Mouse (Mus musculus) midbrain, embryonic 10.5 days (tissue): ENCODE measurements around the gene Fuca1. TPM values are rescaled to one million over a fixed set of nuclear protein-coding genes. Genes with fewer than 3 reads are reported as not detected.
"Not testable (repeated sequence)": the region's sequence is repeated elsewhere in the genome, so short reads cannot be mapped to it uniquely, and the experiment has no call there.

ENCODE experiments used
- DNase-seq: peaks from one replicate; pipeline ENCODE4 v3.0.0-alpha.2; 2017; ENCODE audit warnings: low spot score
- H3K27ac ChIP-seq: fragments of 300-500 bp; sonication (generic); replicated peaks from 2 replicates; pipeline ENCODE4 v1.5.1; 2016; ENCODE audit warnings: mild to moderate bottlenecking
- H3K27me3 ChIP-seq: fragments of 300-500 bp; sonication (generic); 2 replicates; pipeline ENCODE4 v1.6.1; 2016; ENCODE audit warnings: low read depth, mild to moderate bottlenecking; ENCODE audit not compliant: poor library complexity, severe bottlenecking
- H3K36me3 ChIP-seq: fragments of 300-500 bp; sonication (generic); 2 replicates; pipeline ENCODE4 v1.6.1; 2016; ENCODE audit warnings: mild to moderate bottlenecking, moderate library complexity
- H3K4me1 ChIP-seq: fragments of 300-500 bp; sonication (generic); 2 replicates; pipeline ENCODE4 v1.6.1; 2016
- H3K4me3 ChIP-seq: fragments of 300-500 bp; sonication (generic); 2 replicates; pipeline ENCODE4 v1.5.1; 2016; ENCODE audit warnings: mild to moderate bottlenecking, moderate library complexity
- H3K9me3 ChIP-seq: fragments of 300-500 bp; sonication (generic); replicated peaks from 2 replicates; pipeline ENCODE4 v1.6.1; 2016; ENCODE audit warnings: mild to moderate bottlenecking
- WGBS: fragments of 180-500 bp; shearing (Covaris S2); methylation state at CpG from one replicate; pipeline ENCODE4 v1.1.7; 2016; 5-methylcytosine and 5-hydroxymethylcytosine counted together
- polyA plus RNA-seq: library from polyadenylated mRNA; unstranded; fragments of >200 nt; fragmentation: Nextera tagmentation; extraction: Ambion mirVana; gene quantifications from 2 replicates; pipeline ENCODE4 v1.2.1, GENCODE M21; 2016

Gene Fuca1
- polyA plus RNA-seq, 1 experiment from 2014 or later = 54.0 TPM

GRCm38 (mm10) chr4:135934708-135935500, 14.4 kb downstream of the Fuca1 start:
- WGBS = 61% methylated on average over 12 of the region's 12 CpGs
- DNase-seq = no peak
- Histone ChIP-seq H3K4me1 (peaks cover 9% of the 10 kb centered on the region), H3K27ac (peak overlapping the region; percentile 61), H3K36me3 (peaks cover 54% of the 10 kb centered on the region), H3K9me3 (no peaks in the 10 kb centered on the region), H3K4me3 (no peak overlapping the region), H3K27me3 (no peaks in the 10 kb centered on the region)

GRCm38 (mm10) chr4:135935502-135935901, 15.0 kb downstream of the Fuca1 start:
- peak overlapping the region; percentile 61 for H3K27ac ChIP-seq
- no peak for DNase-seq
- H3K9me3 ChIP-seq = no peaks in the 10 kb centered on the region
- 76% methylated on average over 5 of the region's 5 CpGs for WGBS
- H3K4me3 ChIP-seq = no peak overlapping the region
- no peaks in the 10 kb centered on the region for H3K27me3 ChIP-seq
- H3K4me1 ChIP-seq = peaks cover 9% of the 10 kb centered on the region
- peaks cover 56% of the 10 kb centered on the region for H3K36me3 ChIP-seq

GRCm38 (mm10) chr4:135938858-135939257, 18.3 kb downstream of the Fuca1 start:
- WGBS = 86% methylated on average over 7 of the region's 7 CpGs
- Histone ChIP-seq H3K27ac (no peak overlapping the region), H3K36me3 (peaks cover 45% of the 10 kb centered on the region), H3K27me3 (no peaks in the 10 kb centered on the region), H3K4me1 (peaks cover 9% of the 10 kb centered on the region), H3K9me3 (no peaks in the 10 kb centered on the region), H3K4me3 (no peak overlapping the region)
- no peak for DNase-seq

- H3K27ac ChIP-seq, DNase-seq, H3K4me3 ChIP-seq, H3K4me1 ChIP-seq, H3K9me3 ChIP-seq, H3K27me3 ChIP-seq: not testable (repeated sequence)
- peaks cover 31% of the 10 kb centered on the region for H3K36me3 ChIP-seq
- WGBS = 84% methylated on average over 8 of the region's 8 CpGs
Measured at GRCm38 (mm10) chr4:135941026-135941425, 20.5 kb downstream of the Fuca1 start.

GRCm38 (mm10) chr4:135942193-135942592, 21.7 kb downstream of the Fuca1 start:
- DNase-seq = no peak
- no peaks in the 10 kb centered on the region for H3K27me3 ChIP-seq
- 91% methylated on average over 6 of the region's 6 CpGs for WGBS
- no peak overlapping the region for H3K4me3 ChIP-seq
- peaks cover 16% of the 10 kb centered on the region for H3K4me1 ChIP-seq
- no peaks in the 10 kb centered on the region for H3K9me3 ChIP-seq
- H3K36me3 ChIP-seq = peaks cover 31% of the 10 kb centered on the region
- H3K27ac ChIP-seq = no peak overlapping the region

- Histone ChIP-seq H3K9me3 (no peaks in the 10 kb centered on the region), H3K27me3 (no peaks in the 10 kb centered on the region), H3K27ac (no peak overlapping the region; the same call in 1 of the 2 replicates), H3K4me3 (no peak overlapping the region), H3K4me1 (peaks cover 20% of the 10 kb centered on the region), H3K36me3 (peaks cover 28% of the 10 kb centered on the region)
- 64% methylated on average over 4 of the region's 4 CpGs for WGBS
- DNase-seq = no peak
Measured at GRCm38 (mm10) chr4:135943389-135943788, 22.9 kb downstream of the Fuca1 start.

GRCm38 (mm10) chr4:135945706-135946105, 25.2 kb downstream of the Fuca1 start:
- no peak for DNase-seq
- H3K4me3 ChIP-seq = peak overlapping the region; percentile 92
- WGBS = 74% methylated on average over 10 of the region's 10 CpGs
- peak overlapping the region; percentile 80 for H3K27ac ChIP-seq
- peaks cover 20% of the 10 kb centered on the region for H3K4me1 ChIP-seq
- no peaks in the 10 kb centered on the region for H3K9me3 ChIP-seq
- H3K27me3 ChIP-seq = no peaks in the 10 kb centered on the region
- peaks cover 10% of the 10 kb centered on the region for H3K36me3 ChIP-seq

GRCm38 (mm10) chr4:135946278-135946658, 25.7 kb downstream of the Fuca1 start, which contains the start of gene Hmgcl:
Gene Hmgcl, plus strand, starts transcription at chr4:135946448.
- Histone ChIP-seq H3K36me3 (peaks cover 9% of the 10 kb centered on the region), H3K4me3 (peak within 1 kb of the TSS; percentile 92), H3K9me3 (peaks cover under 1% of the 10 kb centered on the region; the same call in 1 of the 2 replicates), H3K4me1 (peaks cover 20% of the 10 kb centered on the region), H3K27ac (peak within 1 kb of the TSS; percentile 80), H3K27me3 (no peaks in the 10 kb centered on the region)
- WGBS = 0% methylated on average over 23 of the region's 23 CpGs
- peak; percentile 93 for DNase-seq

GRCm38 (mm10) chr4:135946659-135947301, 26.2 kb downstream of the Fuca1 start:
- peak overlapping the region; percentile 92 for H3K4me3 ChIP-seq
- H3K36me3 ChIP-seq = peaks cover 10% of the 10 kb centered on the region
- peaks cover 20% of the 10 kb centered on the region for H3K4me1 ChIP-seq
- H3K27ac ChIP-seq = peak overlapping the region; percentile 80
- DNase-seq = peak; percentile 25
- no peaks in the 10 kb centered on the region for H3K27me3 ChIP-seq
- WGBS = 3% methylated on average over 28 of the region's 28 CpGs
- H3K9me3 ChIP-seq = peaks cover 4% of the 10 kb centered on the region; the same call in 1 of the 2 replicates

GRCm38 (mm10) chr4:135948142-135948541, 27.6 kb downstream of the Fuca1 start:
- no peak for DNase-seq
- 96% methylated on average over 8 of the region's 8 CpGs for WGBS
- Histone ChIP-seq H3K36me3 (peaks cover 23% of the 10 kb centered on the region), H3K4me1 (peaks cover 20% of the 10 kb centered on the region), H3K4me3 (no peak overlapping the region), H3K9me3 (peaks cover 4% of the 10 kb centered on the region; the same call in 1 of the 2 replicates), H3K27ac (no peak overlapping the region), H3K27me3 (no peaks in the 10 kb centered on the region)

GRCm38 (mm10) chr4:135949475-135949874, 28.9 kb downstream of the Fuca1 start:
- H3K27ac ChIP-seq = no peak overlapping the region
- peaks cover 4% of the 10 kb centered on the region; the same call in 1 of the 2 replicates for H3K9me3 ChIP-seq
- peaks cover 29% of the 10 kb centered on the region for H3K36me3 ChIP-seq
- no peak for DNase-seq
- H3K4me3 ChIP-seq = no peak overlapping the region
- H3K4me1 ChIP-seq = peaks cover 20% of the 10 kb centered on the region
- no peaks in the 10 kb centered on the region for H3K27me3 ChIP-seq
- WGBS = 92% methylated on average over 10 of the region's 10 CpGs

- no peak for DNase-seq
- Histone ChIP-seq H3K27ac (no peak overlapping the region), H3K4me3 (no peak overlapping the region), H3K27me3 (no peaks in the 10 kb centered on the region), H3K36me3 (peaks cover 32% of the 10 kb centered on the region), H3K4me1 (peaks cover 20% of the 10 kb centered on the region), H3K9me3 (peaks cover 4% of the 10 kb centered on the region; the same call in 1 of the 2 replicates)
- 77% methylated on average over 6 of the region's 6 CpGs for WGBS
Measured at GRCm38 (mm10) chr4:135949911-135950310, 29.4 kb downstream of the Fuca1 start.

GRCm38 (mm10) chr4:135950365-135950764, 29.8 kb downstream of the Fuca1 start:
- no peak for DNase-seq
- H3K27me3 ChIP-seq = no peaks in the 10 kb centered on the region
- no peak overlapping the region for H3K4me3 ChIP-seq
- H3K9me3 ChIP-seq = peaks cover 4% of the 10 kb centered on the region; the same call in 1 of the 2 replicates
- peaks cover 20% of the 10 kb centered on the region for H3K4me1 ChIP-seq
- H3K27ac ChIP-seq = no peak overlapping the region
- WGBS = 90% methylated on average over 6 of the region's 6 CpGs
- H3K36me3 ChIP-seq = peaks cover 36% of the 10 kb centered on the region
